Mouse (Mus musculus) frontal cortex, adult 2 months (tissue): Measurements from ENCODE around the gene Mast2. TPM values are rescaled to one million over a fixed set of nuclear protein-coding genes. Genes with fewer than 3 reads are reported as not detected.
A peak's percentile ranks its signal among the peaks of the same experiment; 100 is the strongest.

Experiments
- DNase-seq, 2 experiments: peaks; one replicate each; pipeline ENCODE4 v3.0.0; 2022; ENCODE audit warnings: low spot score in 1 of 2; ENCODE audit errors: extremely low spot score in 1 of 2
- polyA plus RNA-seq: library from polyadenylated mRNA; depleted of rRNA; stranded (reverse); fragments of >200 nt; gene quantifications from 2 replicates; pipeline ENCODE4 v1.2.3, GENCODE M21; 2012

Mast2 gene
- polyA plus RNA-seq, 1 experiment, result 91.5 TPM

GRCm38 (mm10) chr4:116412993-116413392 is 51.0 kb downstream of the Mast2 start:
- DNase-seq, result no peak

- peak in 1 of 2 experiments; percentile 35 for DNase-seq
Observed at GRCm38 (mm10) chr4:116411401-116411800, 52.6 kb downstream of the Mast2 start.

GRCm38 (mm10) chr4:116406668-116407067 is 57.3 kb downstream of the Mast2 start:
- DNase-seq, result no peak

DNA sequence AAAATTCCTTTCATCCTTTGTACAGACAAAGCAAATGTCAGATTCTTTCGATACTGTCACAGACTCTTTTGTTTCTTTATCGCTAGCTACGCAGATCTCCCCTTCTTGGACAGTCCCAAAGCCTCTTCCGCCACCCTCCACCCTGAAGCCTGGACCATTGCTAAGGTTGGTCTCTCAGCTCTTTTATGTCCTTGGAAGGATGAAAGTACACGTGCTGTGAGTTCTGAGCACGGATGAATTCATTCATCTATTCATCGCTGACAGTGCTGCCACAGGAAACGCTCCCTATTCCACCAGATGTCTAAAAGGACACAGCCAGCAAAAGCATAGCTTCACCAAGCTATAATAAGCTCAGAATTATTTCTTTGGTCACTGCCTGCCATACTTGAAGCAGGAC is 58.0 kb downstream of the Mast2 start:
- peak in 1 of 2 experiments; percentile 52 for DNase-seq

DNA sequence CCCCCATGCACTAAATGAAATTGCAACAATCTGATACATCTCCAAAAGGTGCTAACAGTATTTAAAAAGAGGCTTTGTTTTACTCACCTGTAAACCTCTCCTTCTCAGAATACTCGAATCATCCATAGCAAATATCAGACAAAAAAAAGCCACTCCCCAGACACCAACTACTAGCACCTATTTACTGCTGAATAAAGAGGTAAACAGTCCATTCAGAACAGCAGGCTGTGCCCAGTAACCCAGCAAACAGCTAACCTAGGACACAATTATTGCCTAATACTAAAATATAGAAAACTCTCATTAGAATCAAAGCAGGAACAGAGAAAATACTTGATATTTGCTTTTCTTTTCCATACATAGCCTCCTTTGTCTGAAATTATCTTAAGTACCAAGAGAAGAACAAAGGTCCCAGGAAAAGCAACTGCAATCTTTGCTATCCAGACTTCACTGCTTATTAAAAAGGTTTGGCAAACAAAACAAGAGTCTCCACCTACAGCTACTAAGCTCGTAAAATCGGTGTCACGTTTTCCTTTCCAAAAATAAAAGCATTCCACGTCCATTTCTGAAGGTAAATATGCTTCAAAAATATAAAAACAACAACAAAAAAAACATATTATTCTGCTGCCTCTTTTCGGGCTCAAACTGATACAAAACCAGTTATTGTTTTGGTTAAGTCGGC is 58.6 kb downstream of the Mast2 start:
- no peak for DNase-seq

DNA sequence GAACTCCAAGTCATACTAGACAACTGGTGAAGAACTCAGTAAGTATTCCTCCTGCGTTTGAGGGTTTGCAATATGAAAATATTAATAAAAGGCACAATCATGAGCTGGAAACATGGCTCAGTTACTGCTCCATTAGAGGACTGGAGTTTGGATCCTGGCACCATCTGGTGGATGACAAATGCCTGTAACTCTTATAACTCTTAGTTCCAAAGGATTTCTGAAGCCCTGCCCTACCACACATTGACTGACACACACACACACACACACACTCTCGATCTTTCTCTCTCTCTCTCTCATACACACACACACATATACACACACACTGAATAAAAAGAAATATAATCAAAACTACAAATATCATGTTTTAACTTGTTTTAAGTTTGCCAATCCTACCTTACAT is 60.1 kb downstream of the Mast2 start:
- peak; percentile 12 to 57 for DNase-seq

DNA sequence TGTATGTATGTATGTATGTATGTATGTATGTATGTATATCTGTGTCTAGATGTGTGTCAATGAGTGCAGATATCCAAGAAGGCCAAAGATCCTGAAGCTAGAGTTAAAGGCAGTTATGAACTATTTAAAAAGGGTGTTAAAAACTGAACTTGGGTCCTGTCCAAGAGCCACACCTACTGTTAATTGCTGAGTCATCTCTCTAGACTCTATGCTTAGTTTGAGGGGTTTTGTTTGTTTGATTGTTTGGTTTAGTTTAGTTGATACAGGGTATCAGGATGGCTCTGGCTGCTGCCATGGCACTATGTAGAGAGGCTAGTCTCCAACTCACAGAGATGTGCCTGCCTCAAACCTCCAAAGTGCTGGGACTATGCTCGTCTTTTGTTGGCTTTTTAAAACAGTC is 61.3 kb downstream of the Mast2 start:
- no peak for DNase-seq

- no peak for DNase-seq
Observed at GRCm38 (mm10) chr4:116398051-116398450, 65.9 kb downstream of the Mast2 start.

- no peak for DNase-seq
Observed at GRCm38 (mm10) chr4:116377973-116378667, 85.9 kb downstream of the Mast2 start.

- DNase-seq, result peak; percentile 47 to 69
Observed at GRCm38 (mm10) chr4:116371676-116372075, 92.3 kb downstream of the Mast2 start.

GRCm38 (mm10) chr4:116358099-116358498 is 105.9 kb downstream of the Mast2 start:
- no peak for DNase-seq

GRCm38 (mm10) chr4:116352919-116353318 is 111.1 kb downstream of the Mast2 start:
- DNase-seq, result no peak

DNA sequence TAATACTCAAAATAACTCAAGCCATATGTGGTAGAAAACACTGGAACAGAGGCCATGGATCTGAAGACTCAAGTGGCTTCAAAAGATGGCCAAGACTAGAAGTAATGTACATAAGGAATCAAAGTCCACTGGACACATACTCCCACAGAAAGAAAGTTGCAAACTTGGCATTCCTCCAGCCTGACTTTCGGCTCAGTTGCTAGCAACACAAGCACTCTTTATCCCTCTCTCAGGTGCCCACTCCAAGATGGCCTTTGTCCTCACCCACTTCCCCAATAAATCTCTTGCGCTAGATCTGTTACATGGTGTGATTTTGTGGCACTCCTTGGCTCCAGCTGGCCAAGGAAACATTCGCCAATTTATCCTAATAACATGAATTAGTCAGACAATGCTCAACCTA is 111.5 kb downstream of the Mast2 start:
- DNase-seq, result no peak

GRCm38 (mm10) chr4:116342119-116342518 is 121.9 kb downstream of the Mast2 start:
- DNase-seq, result peak; percentile 23 to 84

GRCm38 (mm10) chr4:116336294-116336693 is 127.7 kb downstream of the Mast2 start:
- DNase-seq, result no peak

DNA sequence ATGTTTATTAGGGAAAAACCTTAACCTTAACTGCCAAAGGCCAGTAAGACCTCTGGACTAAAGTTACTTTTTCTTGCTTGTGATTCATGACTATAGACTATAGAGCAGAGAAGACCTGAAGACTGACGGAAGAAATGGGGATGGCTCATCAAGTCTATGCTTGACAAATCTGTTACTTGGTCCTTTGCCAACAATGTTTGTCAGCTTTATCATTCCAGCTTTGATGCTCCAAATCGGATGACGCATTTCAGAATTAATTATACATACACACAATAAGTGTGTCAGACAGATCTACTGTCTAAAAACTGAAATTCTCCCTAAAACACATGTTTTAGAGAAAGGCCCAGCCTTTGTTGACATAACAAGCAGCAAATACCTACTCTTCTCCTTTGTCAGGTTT is 134.7 kb downstream of the Mast2 start:
- DNase-seq, result no peak

DNA sequence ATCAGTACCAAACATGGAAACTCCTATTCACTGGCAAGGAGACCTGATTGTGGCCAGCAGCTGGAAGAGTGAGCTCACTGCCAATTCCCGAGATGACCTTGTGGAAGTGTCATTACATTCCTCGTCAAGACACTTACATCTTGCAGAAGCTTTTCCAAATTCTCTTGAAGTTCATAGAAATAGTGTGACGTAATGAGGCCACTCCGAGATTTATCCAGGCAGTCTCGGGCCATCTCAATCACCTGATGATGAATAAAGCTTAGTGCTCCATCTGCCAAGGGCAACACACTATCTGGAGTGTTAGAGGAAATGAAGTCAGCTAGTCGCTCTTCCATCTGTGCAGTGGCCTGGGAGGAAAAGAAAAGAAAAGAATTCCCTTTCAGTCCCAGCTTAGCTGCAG is 141.9 kb downstream of the Mast2 start:
- DNase-seq, result no peak

- no peak for DNase-seq
Observed at GRCm38 (mm10) chr4:116317575-116317974, 146.4 kb downstream of the Mast2 start.

DNA sequence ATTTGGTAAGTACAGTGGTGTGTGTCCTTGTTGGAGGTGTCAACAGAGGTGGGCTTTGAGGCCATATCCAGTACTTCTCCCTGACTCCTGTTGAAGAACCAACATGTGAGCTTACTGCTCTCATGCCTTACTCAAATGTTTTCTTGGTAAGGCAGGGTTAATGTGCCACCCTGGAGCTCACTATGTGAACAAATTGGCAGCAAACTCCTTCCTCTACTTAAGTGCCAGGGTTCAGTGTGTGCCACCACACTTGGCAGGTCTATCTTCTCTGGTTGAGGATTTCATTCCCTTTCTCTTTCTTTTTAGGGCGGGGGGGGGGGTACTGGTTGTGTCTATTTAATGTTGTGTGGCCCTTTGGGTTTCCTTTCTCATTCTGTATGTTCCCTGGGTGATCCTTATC is 159.4 kb downstream of the Mast2 start:
- no peak for DNase-seq

- peak in 1 of 2 experiments; percentile 32 for DNase-seq
Observed at GRCm38 (mm10) chr4:116300878-116301355, 163.1 kb downstream of the Mast2 start.

- no peak for DNase-seq
Observed at GRCm38 (mm10) chr4:116293296-116293695, 170.7 kb downstream of the Mast2 start.

- peak; percentile 33 to 74 for DNase-seq
Observed at GRCm38 (mm10) chr4:116291561-116291960, 172.4 kb downstream of the Mast2 start.
